Mouse (Mus musculus): ENCODE data around the gene Scn1b.

Gene Scn1b

GRCm38 (mm10) chr7:31086175-31086755, 40.5 kb downstream of the Scn1b start:
- DNase-seq (ENCODE audit: low spot score in 2 of 2) = no peak

GRCm38 (mm10) chr7:31085171-31085570, 41.6 kb downstream of the Scn1b start:
- DNase-seq (ENCODE audit: low spot score in 2 of 2) = no peak

GRCm38 (mm10) chr7:31084140-31084539, 42.7 kb downstream of the Scn1b start:
- no peak for DNase-seq (ENCODE audit: low spot score in 2 of 2)

GRCm38 (mm10) chr7:31082831-31083588, 43.8 kb downstream of the Scn1b start:
- peak in 1 of 2 experiments; percentile 46 for DNase-seq (ENCODE audit: low spot score in 2 of 2)

GRCm38 (mm10) chr7:31082106-31082505, 44.7 kb downstream of the Scn1b start:
- DNase-seq (ENCODE audit: low spot score in 2 of 2) = no peak

- no peak for DNase-seq (ENCODE audit: low spot score in 2 of 2)
Measured at GRCm38 (mm10) chr7:31081106-31081505, 45.7 kb downstream of the Scn1b start.

- no peak for DNase-seq (ENCODE audit: low spot score in 2 of 2)
Measured at GRCm38 (mm10) chr7:31080611-31081010, 46.2 kb downstream of the Scn1b start.

GRCm38 (mm10) chr7:31079670-31080069, 47.1 kb downstream of the Scn1b start:
- no peak for DNase-seq (ENCODE audit: low spot score in 2 of 2)

GRCm38 (mm10) chr7:31077885-31078445, 48.8 kb downstream of the Scn1b start:
- DNase-seq (ENCODE audit: low spot score in 2 of 2) = peak in 1 of 2 experiments; percentile 45

- DNase-seq (ENCODE audit: low spot score in 2 of 2) = peak in 1 of 2 experiments; percentile 32
Measured at GRCm38 (mm10) chr7:31077470-31077869, 49.3 kb downstream of the Scn1b start.

GRCm38 (mm10) chr7:31076492-31076891, 50.3 kb downstream of the Scn1b start, which contains the start of gene Fxyd3:
Gene Fxyd3 (minus strand): TSS chr7:31076704.
- DNase-seq (ENCODE audit: low spot score in 2 of 2) = no peak

- DNase-seq (ENCODE audit: low spot score in 2 of 2) = no peak
Measured at GRCm38 (mm10) chr7:31074713-31075069, 52.1 kb downstream of the Scn1b start.

- no peak for DNase-seq (ENCODE audit: low spot score in 2 of 2)
Measured at GRCm38 (mm10) chr7:31074061-31074712, 52.6 kb downstream of the Scn1b start.

- DNase-seq (ENCODE audit: low spot score in 2 of 2) = no peak
Measured at GRCm38 (mm10) chr7:31073546-31073945, 53.3 kb downstream of the Scn1b start.

GRCm38 (mm10) chr7:31072326-31072725, 54.5 kb downstream of the Scn1b start:
- no peak for DNase-seq (ENCODE audit: low spot score in 2 of 2)

GRCm38 (mm10) chr7:31070324-31070723, 56.5 kb downstream of the Scn1b start:
- DNase-seq (ENCODE audit: low spot score in 2 of 2) = no peak

GRCm38 (mm10) chr7:31069491-31069890, 57.3 kb downstream of the Scn1b start:
- no peak for DNase-seq (ENCODE audit: low spot score in 2 of 2)

- DNase-seq (ENCODE audit: low spot score in 2 of 2) = no peak
Measured at GRCm38 (mm10) chr7:31067836-31068235, 59.0 kb downstream of the Scn1b start.
